ENCODE assay signal across 25 mouse cellular contexts in the genomic region with DNA sequence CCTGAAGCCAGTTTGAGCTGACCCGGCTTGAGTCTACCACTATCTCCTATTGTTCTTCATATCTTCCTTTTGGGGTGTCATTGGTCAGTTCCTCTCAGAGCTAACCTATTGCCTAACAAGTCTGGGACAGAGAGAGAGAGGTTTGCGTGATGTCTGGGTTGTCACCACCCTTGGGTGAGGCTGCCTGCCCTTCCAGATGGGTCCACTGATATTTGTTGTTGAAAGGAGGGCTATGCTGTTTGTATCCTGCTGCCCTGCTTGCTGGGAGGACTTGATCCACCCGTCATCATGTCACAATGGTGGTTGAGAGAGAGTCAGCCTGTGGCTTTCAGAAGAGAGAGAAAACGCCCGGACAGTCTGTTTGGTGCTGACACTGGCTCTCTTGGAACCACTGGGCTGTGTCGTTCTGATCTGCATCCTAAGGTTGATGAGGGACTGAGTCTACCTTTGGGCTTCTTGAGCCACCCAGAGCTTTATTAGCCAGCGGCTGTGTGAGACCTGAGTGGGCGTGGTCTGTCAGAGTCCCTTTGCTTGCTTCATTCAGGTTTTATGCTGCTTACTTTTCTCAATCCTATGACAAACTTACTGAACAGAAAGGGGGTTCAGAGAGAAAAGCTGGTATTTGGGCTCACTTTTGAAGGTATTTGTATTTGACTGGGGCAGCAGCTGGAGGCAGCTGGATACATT.
DNase-seq lines count a peak whose midpoint lies in the region; ATAC-seq and TF ChIP-seq lines count a peak whose summit lies in the region.
"Had no signal": no experiment of that assay in that cellular context is flagged by ENCODE, and none has a peak within 500 bp of the region (broad histone marks: within the 10 kb centered on the region; RNA-seq: fewer than 3 reads in every experiment).

No protein-coding gene starts in this region.

- H3K4me3 ChIP-seq in ES-E14 (ENCODE audit: insufficient read depth in 1 of 2, low read depth in 1 of 2, low read length in 2 of 2, poor library complexity in 1 of 2, severe bottlenecking in 1 of 2): no peak overlapping the region
- H3K4me3 ChIP-seq in liver, embryonic 11.5 days (ENCODE audit: low read depth, low read length): no peak overlapping the region
- H3K4me3 ChIP-seq in liver, postnatal 0 days (ENCODE audit: low read depth, low read length): no peak overlapping the region
- no peak overlapping the region for H3K4me3 ChIP-seq in forebrain, embryonic 14.5 days (ENCODE audit: low read depth, low read length)
- no peak overlapping the region for H3K4me3 ChIP-seq in heart, embryonic 12.5 days
- H3K4me3 ChIP-seq: embryonic facial prominence, embryonic 15.5 days; forebrain, embryonic 12.5 days; hindbrain, embryonic 13.5 days; left cerebral cortex, adult 2 months; limb, embryonic 15.5 days had no signal

- peak; percentile 56 for ATAC-seq in liver, embryonic 11.5 days (replicated peaks; ENCODE audit: low FRiP score)
- peak; percentile 55 for ATAC-seq in liver, postnatal 0 days
- no peak for ATAC-seq in forebrain, embryonic 14.5 days
- no peak for ATAC-seq in heart, embryonic 12.5 days (ENCODE audit: insufficient number of reproducible peaks, low FRiP score)
- ATAC-seq: inflammation-experienced regulatory T-cells, adult 6 months had no signal

- H3K9me3 ChIP-seq in ES-E14 (ENCODE audit: control insufficient read depth, insufficient read depth, low read depth, low read length): no peaks in the 10 kb centered on the region
- no peaks in the 10 kb centered on the region for H3K9me3 ChIP-seq in liver, embryonic 11.5 days (ENCODE audit: control insufficient read depth, low read length)
- H3K9me3 ChIP-seq in liver, postnatal 0 days (ENCODE audit: low read length): no peaks in the 10 kb centered on the region
- H3K9me3 ChIP-seq in forebrain, embryonic 14.5 days (replicated peaks; ENCODE audit: control insufficient read depth, low read length): no peaks in the 10 kb centered on the region
- no peaks in the 10 kb centered on the region for H3K9me3 ChIP-seq in heart, embryonic 12.5 days (replicated peaks)
- H3K9me3 ChIP-seq: embryonic facial prominence, embryonic 15.5 days; forebrain, embryonic 12.5 days; hindbrain, embryonic 13.5 days; limb, embryonic 15.5 days had no signal

- H3K27me3 ChIP-seq in liver, embryonic 11.5 days (replicated peaks; ENCODE audit: control insufficient read depth, insufficient read depth, low read length): no peaks in the 10 kb centered on the region
- H3K27me3 ChIP-seq in liver, postnatal 0 days (ENCODE audit: insufficient read depth, low read length): no peaks in the 10 kb centered on the region
- H3K27me3 ChIP-seq in forebrain, embryonic 14.5 days (replicated peaks; ENCODE audit: control insufficient read depth, insufficient read depth, low read length): no peaks in the 10 kb centered on the region
- H3K27me3 ChIP-seq in heart, embryonic 12.5 days (replicated peaks): 0 out of 2 replicates have a peak, but pooled peaks cover 4% of the 10 kb centered on the region
- H3K27me3 ChIP-seq: embryonic facial prominence, embryonic 15.5 days; hindbrain, embryonic 13.5 days; limb, embryonic 15.5 days had no signal

- peak overlapping the region; percentile 38; the same call in 1 of the 2 replicates for H3K27ac ChIP-seq in ES-E14 (ENCODE audit: insufficient read depth, low read depth, low read length, poor library complexity, severe bottlenecking)
- no peak overlapping the region for H3K27ac ChIP-seq in liver, embryonic 11.5 days (ENCODE audit: low read depth, low read length)
- no peak overlapping the region for H3K27ac ChIP-seq in liver, postnatal 0 days (ENCODE audit: low read depth)
- H3K27ac ChIP-seq in forebrain, embryonic 14.5 days (ENCODE audit: low read depth, low read length): no peak overlapping the region
- H3K27ac ChIP-seq in heart, embryonic 12.5 days (ENCODE audit: poor library complexity, severe bottlenecking): no peak overlapping the region
- H3K27ac ChIP-seq: embryonic facial prominence, embryonic 15.5 days; forebrain, embryonic 12.5 days; hindbrain, embryonic 13.5 days; kidney, postnatal 0 days; left cerebral cortex, adult 2 months; limb, embryonic 15.5 days had no signal

- 55% methylated on average over 8 of the region's 8 CpGs for WGBS in liver, embryonic 11.5 days
- WGBS in liver, postnatal 0 days (ENCODE audit: insufficient replicate concordance): 62% methylated on average over 8 of the region's 8 CpGs
- whole genome bisulfite sequencing in forebrain, embryonic 14.5 days: 79% methylated on average over 8 of the region's 8 CpGs
- 58% methylated on average over 8 of the region's 8 CpGs for WGBS in heart, embryonic 12.5 days

- no peak for DNase-seq in ES-E14 (ENCODE audit: low read depth, low spot score)
- DNase-seq in c-Kit-positive CD71-positive TER-119-positive erythroid progenitor cells, embryonic 14.5 days (ENCODE audit: low spot score): peak; percentile 25
- DNase-seq in liver, embryonic 11.5 days (ENCODE audit: low spot score): no peak
- no peak for DNase-seq in liver, postnatal 0 days
- DNase-seq in forebrain, embryonic 14.5 days (ENCODE audit: low spot score): no peak
- no peak for DNase-seq in right cerebral cortex, postnatal 25 days
- DNase-seq: adrenal gland, postnatal 25 days; cerebellum, adult 9-11 months; gastrocnemius, postnatal 14 days; heart, adult 11 months; heart, postnatal 10 days; kidney, adult 2 months; layer of hippocampus, adult 9-11 months; lung, postnatal 4 days; right cerebral cortex, adult 18-20 months; thymus, postnatal 14 days had no signal

- TF ChIP-seq CTCF in liver, postnatal 0 days (IDR thresholded peaks at IDR 0.05; ENCODE audit: low read depth): no peak

- no peak overlapping the region for H3K9ac ChIP-seq in ES-E14 (ENCODE audit: insufficient read depth, low read depth, low read length, poor library complexity, severe bottlenecking)
- H3K9ac ChIP-seq in liver, embryonic 11.5 days (ENCODE audit: low read depth, low read length): no peak overlapping the region
- H3K9ac ChIP-seq in liver, postnatal 0 days (replicated peaks): no peak overlapping the region
- H3K9ac ChIP-seq in forebrain, embryonic 14.5 days (ENCODE audit: low read length): no peak overlapping the region
- no peak overlapping the region for H3K9ac ChIP-seq in heart, embryonic 12.5 days
- H3K9ac ChIP-seq: embryonic facial prominence, embryonic 15.5 days; forebrain, embryonic 12.5 days; hindbrain, embryonic 13.5 days; limb, embryonic 15.5 days had no signal

- no peaks in the 10 kb centered on the region for H3K36me3 ChIP-seq in ES-E14 (ENCODE audit: control insufficient read depth, insufficient read depth, low read length, poor library complexity, severe bottlenecking)
- H3K36me3 ChIP-seq in liver, embryonic 11.5 days (ENCODE audit: control insufficient read depth, insufficient read depth, low read length): no peaks in the 10 kb centered on the region
- no peaks in the 10 kb centered on the region for H3K36me3 ChIP-seq in liver, postnatal 0 days (replicated peaks; ENCODE audit: insufficient read depth, low read length)
- H3K36me3 ChIP-seq in forebrain, embryonic 14.5 days (ENCODE audit: control insufficient read depth, insufficient read depth, low read length): no peaks in the 10 kb centered on the region
- no peaks in the 10 kb centered on the region for H3K36me3 ChIP-seq in heart, embryonic 12.5 days
- H3K36me3 ChIP-seq: embryonic facial prominence, embryonic 15.5 days; forebrain, embryonic 12.5 days; hindbrain, embryonic 13.5 days; limb, embryonic 15.5 days had no signal

- in situ Hi-C loops in ES-E14 (cut with MboI; ENCODE audit: low sequenced_read_pairs in 2 of 2, unreplicated experiment in 2 of 2): no loop called here

- H3K4me2 ChIP-seq in liver, embryonic 11.5 days: no peak overlapping the region
- H3K4me2 ChIP-seq in liver, postnatal 0 days (ENCODE audit: low read depth, low read length): no peak overlapping the region
- no peak overlapping the region for H3K4me2 ChIP-seq in forebrain, embryonic 14.5 days (ENCODE audit: low read length)
- no peak overlapping the region for H3K4me2 ChIP-seq in heart, embryonic 12.5 days
- H3K4me2 ChIP-seq: embryonic facial prominence, embryonic 15.5 days; forebrain, embryonic 12.5 days; heart, embryonic 11.5 days; hindbrain, embryonic 13.5 days; limb, embryonic 15.5 days had no signal

- H3K4me1 ChIP-seq in ES-E14 (ENCODE audit: control insufficient read depth in 2 of 2, insufficient read depth in 2 of 2, low read length in 2 of 2, poor library complexity in 1 of 2): peaks cover 13 to 30% of the 10 kb centered on the region in 2 experiments; a peak in 3 of 4 replicates
- H3K4me1 ChIP-seq in liver, embryonic 11.5 days (replicated peaks; ENCODE audit: control insufficient read depth, insufficient read depth, low read length): no peaks in the 10 kb centered on the region
- H3K4me1 ChIP-seq in liver, postnatal 0 days (ENCODE audit: insufficient read depth): peaks cover 11% of the 10 kb centered on the region; the same call in 1 of the 2 replicates
- H3K4me1 ChIP-seq in forebrain, embryonic 14.5 days (ENCODE audit: control insufficient read depth, insufficient read depth, low read length): peaks cover 15% of the 10 kb centered on the region
- 0 out of 2 replicates have a peak, but pooled peaks cover 6% of the 10 kb centered on the region for H3K4me1 ChIP-seq in heart, embryonic 12.5 days (replicated peaks)

- no peak for TF ChIP-seq EP300 in liver, postnatal 0 days (IDR thresholded peaks at IDR 0.05; ENCODE audit: low read depth)

TF ChIP-seq in ES-E14, 5 proteins besides CTCF, POLR2A, EP300 and RAD21:
- no peak for TF ChIP-seq CHD2 (IDR thresholded peaks at IDR 0.05; ENCODE audit: low read depth, low read length)
- TF ChIP-seq ZC3H11A (IDR thresholded peaks at IDR 0.05; ENCODE audit: borderline replicate concordance, low read depth, low read length): no peak
- no peak for TF ChIP-seq ZNF384 (IDR thresholded peaks at IDR 0.05; ENCODE audit: low read depth, low read length)
- TF ChIP-seq MAFK (IDR thresholded peaks at IDR 0.05; ENCODE audit: insufficient read depth, low read depth, low read length): no peak
- no peak for TF ChIP-seq HCFC1 (IDR thresholded peaks at IDR 0.05; ENCODE audit: borderline replicate concordance, insufficient read depth, low read length)

Comparison
In these comparisons a context has a peak if more than half of its experiments do, and no peak if none do; other contexts are left out.
1. ATAC-seq: peak in liver, embryonic 11.5 days (single experiment) and liver, postnatal 0 days (single experiment); none in forebrain, embryonic 14.5 days (single experiment) and heart, embryonic 12.5 days (single experiment).